Mouse (Mus musculus) embryonic fibroblast, embryonic 13.5 days (primary cell): ENCODE measurements around the gene Lim2.

Experiments used
- CTCF ChIP-seq: IDR thresholded peaks from 2 replicates; pipeline ENCODE4 v1.5.1; 2011; ENCODE audit warnings: mild to moderate bottlenecking, control low read depth, low read length, moderate library complexity, borderline replicate concordance; ENCODE audit not compliant: insufficient read depth
- POLR2A ChIP-seq: IDR thresholded peaks from 2 replicates; pipeline ENCODE4 v1.6.1; 2011; ENCODE audit warnings: low read depth, mild to moderate bottlenecking, control low read depth, low read length, moderate library complexity

GRCm38 (mm10) chr7:43408131-43408553 lies 19.3 kb upstream of the Lim2 start, which contains the start of gene Siglecg:
- TF ChIP-seq POLR2A (no peak), CTCF (no peak)
